Mouse (Mus musculus) testis, adult 2 months (tissue): Measurements from ENCODE around the gene Gm20388.

Experiments
- CTCF ChIP-seq: fragments of 200-500 bp; IDR thresholded peaks from 2 replicates; pipeline ENCODE4 v1.5.1; 2012; ENCODE audit warnings: low read depth, mild to moderate bottlenecking, inconsistent platforms, low read length, moderate library complexity; ENCODE audit not compliant: control insufficient read depth, insufficient read depth, insufficient replicate concordance
- POLR2A ChIP-seq: fragments of 200-500 bp; IDR thresholded peaks from 2 replicates; pipeline ENCODE4 v1.6.1; 2012; ENCODE audit warnings: low read depth, mild to moderate bottlenecking, inconsistent platforms, low read length, moderate library complexity; ENCODE audit not compliant: control insufficient read depth

- TF ChIP-seq POLR2A (no peak), CTCF (no peak)
These were observed 200.7 kb downstream of the Gm20388 start for GRCm38 (mm10) chr8:120111382-120111781.
